16 mouse cellular contexts compared by ENCODE assay signal in genomic region chr15:25283713-25284112, GRCm38 (mm10).
A peak's percentile ranks its signal among the peaks of the same experiment; 100 is the strongest.
DNase-seq lines count a peak whose midpoint lies in the region; ATAC-seq and TF ChIP-seq lines count a peak whose summit lies in the region.
"Had no signal": no experiment of that assay in that cellular context is flagged by ENCODE, and none has a peak within 500 bp of the region (broad histone marks: within the 10 kb centered on the region; RNA-seq: fewer than 3 reads in every experiment).

No protein-coding gene starts in this region.

- no peaks in the 10 kb centered on the region for H3K36me3 ChIP-seq in forebrain, embryonic 13.5 days (ENCODE audit: poor library complexity, severe bottlenecking)
- H3K36me3 ChIP-seq in forebrain, embryonic 10.5 days (replicated peaks): no peaks in the 10 kb centered on the region
- H3K36me3 ChIP-seq in hindbrain, embryonic 12.5 days: no peaks in the 10 kb centered on the region
- no peaks in the 10 kb centered on the region for H3K36me3 ChIP-seq in hindbrain, postnatal 0 days (ENCODE audit: insufficient read depth, low read length)
- no peaks in the 10 kb centered on the region for H3K36me3 ChIP-seq in hindbrain, embryonic 13.5 days
- no peaks in the 10 kb centered on the region for H3K36me3 ChIP-seq in limb, embryonic 10.5 days
- H3K36me3 ChIP-seq: embryonic facial prominence, embryonic 13.5 days; heart, embryonic 12.5 days; hindbrain, embryonic 15.5 days had no signal

- no peak for DNase-seq in forebrain, embryonic 10.5 days (ENCODE audit: extremely low spot score, low spot score)
- no peak for DNase-seq in hindbrain, postnatal 0 days (ENCODE audit: low spot score)
- DNase-seq in limb, embryonic 10.5 days (ENCODE audit: low spot score): no peak
- no peak for DNase-seq in testis, postnatal 14 days (ENCODE audit: low spot score)
- DNase-seq: adrenal gland, adult 2 months; adrenal gland, postnatal 25 days; cerebellum, adult 8-10 months; cerebellum, postnatal 36 days; gastrocnemius, postnatal 10 days; kidney, adult 18-20 months had no signal

- 78% methylated on average over 2 of the region's 2 CpGs for WGBS in forebrain, embryonic 13.5 days
- 91% methylated on average over 2 of the region's 2 CpGs for WGBS in forebrain, embryonic 10.5 days
- 81% methylated on average over 2 of the region's 2 CpGs for WGBS in hindbrain, embryonic 12.5 days
- WGBS in hindbrain, postnatal 0 days: 67% methylated on average over 2 of the region's 2 CpGs
- WGBS in hindbrain, embryonic 13.5 days: 87% methylated on average over 2 of the region's 2 CpGs
- 92% methylated on average over 2 of the region's 2 CpGs for WGBS in limb, embryonic 10.5 days

- no peaks in the 10 kb centered on the region for H3K9me3 ChIP-seq in forebrain, embryonic 13.5 days (replicated peaks)
- no peaks in the 10 kb centered on the region for H3K9me3 ChIP-seq in forebrain, embryonic 10.5 days
- H3K9me3 ChIP-seq in hindbrain, embryonic 12.5 days (replicated peaks): no peaks in the 10 kb centered on the region
- no peaks in the 10 kb centered on the region for H3K9me3 ChIP-seq in hindbrain, postnatal 0 days (ENCODE audit: low read length)
- no peaks in the 10 kb centered on the region for H3K9me3 ChIP-seq in hindbrain, embryonic 13.5 days
- no peaks in the 10 kb centered on the region for H3K9me3 ChIP-seq in limb, embryonic 10.5 days (replicated peaks)
- H3K9me3 ChIP-seq: embryonic facial prominence, embryonic 13.5 days; heart, embryonic 12.5 days; hindbrain, embryonic 15.5 days had no signal

- H3K27me3 ChIP-seq in forebrain, embryonic 13.5 days: peaks cover 20% of the 10 kb centered on the region; the same call in 1 of the 2 replicates
- H3K27me3 ChIP-seq in forebrain, embryonic 10.5 days (ENCODE audit: poor library complexity, severe bottlenecking): no peaks in the 10 kb centered on the region
- H3K27me3 ChIP-seq in hindbrain, embryonic 12.5 days: peaks cover 4% of the 10 kb centered on the region; the same call in 1 of the 2 replicates
- no peaks in the 10 kb centered on the region for H3K27me3 ChIP-seq in hindbrain, postnatal 0 days (ENCODE audit: insufficient read depth, low read length)
- no peaks in the 10 kb centered on the region for H3K27me3 ChIP-seq in hindbrain, embryonic 13.5 days
- H3K27me3 ChIP-seq in limb, embryonic 10.5 days (ENCODE audit: low read depth, poor library complexity, severe bottlenecking): peaks cover 5% of the 10 kb centered on the region; the same call in 1 of the 2 replicates
- H3K27me3 ChIP-seq: embryonic facial prominence, embryonic 13.5 days; heart, embryonic 12.5 days; hindbrain, embryonic 15.5 days had no signal

- no peak overlapping the region for H3K9ac ChIP-seq in forebrain, embryonic 13.5 days
- no peak overlapping the region for H3K9ac ChIP-seq in hindbrain, embryonic 12.5 days
- no peak overlapping the region for H3K9ac ChIP-seq in hindbrain, postnatal 0 days (replicated peaks; ENCODE audit: low read length)
- H3K9ac ChIP-seq in hindbrain, embryonic 13.5 days: no peak overlapping the region
- H3K9ac ChIP-seq: embryonic facial prominence, embryonic 13.5 days; heart, embryonic 12.5 days; hindbrain, embryonic 15.5 days had no signal

- no peak for TF ChIP-seq CTCF in hindbrain, postnatal 0 days (IDR thresholded peaks at IDR 0.05; ENCODE audit: low read depth)

- H3K27ac ChIP-seq in forebrain, embryonic 13.5 days: no peak overlapping the region
- H3K27ac ChIP-seq in forebrain, embryonic 10.5 days: no peak overlapping the region
- H3K27ac ChIP-seq in hindbrain, embryonic 12.5 days: 0 out of 2 replicates have a peak overlapping the region, but pooled peaks have one; percentile 17
- no peak overlapping the region for H3K27ac ChIP-seq in hindbrain, postnatal 0 days
- peak overlapping the region; percentile 60; the same call in 1 of the 2 replicates for H3K27ac ChIP-seq in hindbrain, embryonic 13.5 days
- peak overlapping the region; percentile 25; the same call in 1 of the 2 replicates for H3K27ac ChIP-seq in limb, embryonic 10.5 days
- H3K27ac ChIP-seq: embryonic facial prominence, embryonic 13.5 days; hindbrain, embryonic 15.5 days had no signal

- H3K4me2 ChIP-seq in forebrain, embryonic 13.5 days: no peak overlapping the region
- H3K4me2 ChIP-seq in hindbrain, embryonic 12.5 days (replicated peaks): no peak overlapping the region
- no peak overlapping the region for H3K4me2 ChIP-seq in hindbrain, postnatal 0 days (ENCODE audit: low read depth, low read length)
- no peak overlapping the region for H3K4me2 ChIP-seq in hindbrain, embryonic 13.5 days
- H3K4me2 ChIP-seq: heart, embryonic 12.5 days; hindbrain, embryonic 15.5 days had no signal

- H3K4me3 ChIP-seq in forebrain, embryonic 13.5 days: no peak overlapping the region
- H3K4me3 ChIP-seq in forebrain, embryonic 10.5 days: no peak overlapping the region
- no peak overlapping the region for H3K4me3 ChIP-seq in hindbrain, embryonic 12.5 days
- no peak overlapping the region for H3K4me3 ChIP-seq in hindbrain, postnatal 0 days (ENCODE audit: low read length)
- H3K4me3 ChIP-seq in hindbrain, embryonic 13.5 days: no peak overlapping the region
- no peak overlapping the region for H3K4me3 ChIP-seq in limb, embryonic 10.5 days
- H3K4me3 ChIP-seq: embryonic facial prominence, embryonic 13.5 days; heart, embryonic 12.5 days; hindbrain, embryonic 15.5 days had no signal

- ATAC-seq in forebrain, embryonic 13.5 days: peak; percentile 11; the same call in 1 of the 2 replicates
- no peak for ATAC-seq in hindbrain, embryonic 12.5 days (ENCODE audit: low FRiP score)
- ATAC-seq in hindbrain, postnatal 0 days: no peak
- no peak for ATAC-seq in hindbrain, embryonic 13.5 days (ENCODE audit: low FRiP score)

- H3K4me1 ChIP-seq in forebrain, embryonic 13.5 days: peaks cover 29% of the 10 kb centered on the region
- H3K4me1 ChIP-seq in forebrain, embryonic 10.5 days: peaks cover 24% of the 10 kb centered on the region
- H3K4me1 ChIP-seq in hindbrain, embryonic 12.5 days: peaks cover 8% of the 10 kb centered on the region
- peaks cover 7% of the 10 kb centered on the region; the same call in 1 of the 2 replicates for H3K4me1 ChIP-seq in hindbrain, postnatal 0 days (ENCODE audit: insufficient read depth, low read length)
- H3K4me1 ChIP-seq in hindbrain, embryonic 13.5 days (replicated peaks): peaks cover 18% of the 10 kb centered on the region
- peaks cover 28% of the 10 kb centered on the region for H3K4me1 ChIP-seq in limb, embryonic 10.5 days
- H3K4me1 ChIP-seq: heart, embryonic 12.5 days had no signal

Comparison
In these comparisons a context has a peak if more than half of its experiments do, and no peak if none do; other contexts are left out.
1. H3K27ac ChIP-seq: peak in hindbrain, embryonic 12.5 days (single experiment), hindbrain, embryonic 13.5 days (single experiment) and limb, embryonic 10.5 days (single experiment); none in forebrain, embryonic 13.5 days (single experiment), forebrain, embryonic 10.5 days (single experiment) and hindbrain, postnatal 0 days (single experiment).